8 mouse cellular contexts compared by ENCODE assay signal in genomic region chr5:53589172-53589960, GRCm38 (mm10).
DNase-seq lines count a peak whose midpoint lies in the region; ATAC-seq and TF ChIP-seq lines count a peak whose summit lies in the region.

No protein-coding gene starts in this region.

- TF ChIP-seq EP300 in MEL (IDR thresholded peaks at IDR 0.05; ENCODE audit: low read depth in 1 of 2, low read length in 2 of 2), result no peak

- peak overlapping the region; percentile 85 for H3K4me2 ChIP-seq in forebrain, postnatal 0 days (ENCODE audit: low read depth)
- peak overlapping the region; percentile 96 for H3K4me2 ChIP-seq in lung, embryonic 15.5 days

- DNase-seq in MEL (ENCODE audit: low read depth, low spot score), result peak; percentile 95
- DNase-seq in cerebellum, adult 2 months, result peak; percentile 98 to 99
- peak; percentile 99 for DNase-seq in forebrain, postnatal 0 days
- peak; percentile 98 for DNase-seq in heart, postnatal 4 days
- peak; percentile 93 to 94 for DNase-seq in layer of hippocampus, adult 8-10 months (ENCODE audit: low spot score in 2 of 2)
- peak; percentile 94 for DNase-seq in ovary, adult 18-20 months (ENCODE audit: low spot score)
- DNase-seq in thymus, postnatal 0 days (ENCODE audit: low spot score), result peak; percentile 97

- TF ChIP-seq POLR2A in MEL (IDR thresholded peaks at IDR 0.05; ENCODE audit: control insufficient read depth in 1 of 2, insufficient read depth in 1 of 2, low read depth in 1 of 2, low read length in 2 of 2, poor library complexity in 1 of 2), result peak; percentile 77 to 87; a peak in 3 of 4 replicates
- peak; percentile 52; the same call in 1 of the 2 replicates for TF ChIP-seq POLR2A in cerebellum, adult 2 months (IDR thresholded peaks at IDR 0.05; ENCODE audit: borderline replicate concordance, insufficient read depth, low read length)

- TF ChIP-seq RAD21 in MEL (IDR thresholded peaks at IDR 0.05; ENCODE audit: low read depth, low read length), result no peak

- H3K27ac ChIP-seq in MEL (ENCODE audit: control insufficient read depth, low read depth, low read length), result peak overlapping the region; percentile 97
- H3K27ac ChIP-seq in cerebellum, adult 2 months (ENCODE audit: insufficient read depth, low read length), result peak overlapping the region; percentile 81
- peak overlapping the region; percentile 98 for H3K27ac ChIP-seq in forebrain, postnatal 0 days (ENCODE audit: low read depth, low read length)
- peak overlapping the region; percentile 99 for H3K27ac ChIP-seq in lung, embryonic 15.5 days

- H3K4me3 ChIP-seq in MEL (ENCODE audit: control insufficient read depth in 1 of 2, insufficient read depth in 1 of 2, low read depth in 2 of 2, low read length in 2 of 2), result peak overlapping the region; percentile 57 to 90
- peak overlapping the region; percentile 70 for H3K4me3 ChIP-seq in cerebellum, adult 2 months (replicated peaks; ENCODE audit: insufficient read depth, low read depth, low read length)
- H3K4me3 ChIP-seq in forebrain, postnatal 0 days (ENCODE audit: low read depth, low read length), result peak overlapping the region; percentile 79
- H3K4me3 ChIP-seq in lung, embryonic 15.5 days, result peak overlapping the region; percentile 96

- peaks cover 7 to 12% of the 10 kb centered on the region in 2 experiments; a peak in 3 of 4 replicates for H3K4me1 ChIP-seq in MEL (ENCODE audit: control insufficient read depth in 1 of 2, insufficient read depth in 2 of 2, low read length in 2 of 2)
- H3K4me1 ChIP-seq in cerebellum, adult 2 months (ENCODE audit: control insufficient read depth, insufficient read depth, low read length), result peaks cover 7% of the 10 kb centered on the region; the same call in 1 of the 2 replicates
- H3K4me1 ChIP-seq in forebrain, postnatal 0 days (ENCODE audit: insufficient read depth), result peaks cover 16% of the 10 kb centered on the region
- H3K4me1 ChIP-seq in lung, embryonic 15.5 days, result peaks cover 32% of the 10 kb centered on the region

- peak overlapping the region; percentile 99 for H3K9ac ChIP-seq in MEL (ENCODE audit: control insufficient read depth, low read depth, low read length, poor library complexity, severe bottlenecking)
- H3K9ac ChIP-seq in forebrain, postnatal 0 days, result peak overlapping the region; percentile 82
- peak overlapping the region; percentile 98 for H3K9ac ChIP-seq in lung, embryonic 15.5 days

- no peak for TF ChIP-seq CTCF in MEL (IDR thresholded peaks at IDR 0.05 in 2 of 3, conservative IDR thresholded peaks at IDR 0.05 in 1 of 3; ENCODE audit: control insufficient read depth in 1 of 3, insufficient read depth in 1 of 3, low read depth in 2 of 3, low read length in 3 of 3, poor library complexity in 1 of 3, severe bottlenecking in 1 of 3)
- TF ChIP-seq CTCF in cerebellum, adult 2 months (IDR thresholded peaks at IDR 0.05; ENCODE audit: borderline replicate concordance, insufficient read depth, low read depth, low read length), result no peak
- TF ChIP-seq CTCF in forebrain, postnatal 0 days (IDR thresholded peaks at IDR 0.05; ENCODE audit: low read depth), result peak; percentile 27

- peaks cover 31% of the 10 kb centered on the region for H3K79me2 ChIP-seq in MEL (ENCODE audit: control insufficient read depth, insufficient read depth, low read length, poor library complexity)

- H3K9me3 ChIP-seq in MEL (replicated peaks; ENCODE audit: insufficient read depth, low read length), result no peaks in the 10 kb centered on the region
- no peaks in the 10 kb centered on the region for H3K9me3 ChIP-seq in forebrain, postnatal 0 days (ENCODE audit: low read length)
- no peaks in the 10 kb centered on the region for H3K9me3 ChIP-seq in lung, embryonic 15.5 days

- peak; percentile 90 for ATAC-seq in forebrain, postnatal 0 days
- peak; percentile 86 for ATAC-seq in lung, embryonic 15.5 days (ENCODE audit: borderline replicate concordance, extremely low read depth, low FRiP score, low TSS enrichment)

- H3K27me3 ChIP-seq in MEL (ENCODE audit: control insufficient read depth in 1 of 2, insufficient read depth in 2 of 2, low read length in 2 of 2), result no peaks in the 10 kb centered on the region
- no peaks in the 10 kb centered on the region for H3K27me3 ChIP-seq in cerebellum, adult 2 months (ENCODE audit: control insufficient read depth, insufficient read depth, low read length)
- no peaks in the 10 kb centered on the region; the same call in 1 of the 2 replicates for H3K27me3 ChIP-seq in forebrain, postnatal 0 days (ENCODE audit: insufficient read depth, low read length)
- no peaks in the 10 kb centered on the region for H3K27me3 ChIP-seq in lung, embryonic 15.5 days

- peaks cover 0 to 23% of the 10 kb centered on the region in 2 experiments; a peak in 2 of 4 replicates for H3K36me3 ChIP-seq in MEL (ENCODE audit: control insufficient read depth in 1 of 2, insufficient read depth in 2 of 2, low read length in 2 of 2)
- H3K36me3 ChIP-seq in forebrain, postnatal 0 days (ENCODE audit: insufficient read depth), result no peaks in the 10 kb centered on the region
- no peaks in the 10 kb centered on the region for H3K36me3 ChIP-seq in lung, embryonic 15.5 days

- under 1% methylated on average over 72 of the region's 72 CpGs for WGBS in cerebellum, adult 2 months
- WGBS in forebrain, postnatal 0 days, result 2% methylated on average over 69 of the region's 72 CpGs
- under 1% methylated on average over 70 of the region's 72 CpGs for WGBS in lung, embryonic 15.5 days

TF ChIP-seq in MEL, 35 proteins besides CTCF, POLR2A, EP300 and RAD21:
- TF ChIP-seq ZMIZ1 (IDR thresholded peaks at IDR 0.05; ENCODE audit: low read depth, low read length), result peak; percentile 63; the same call in 1 of the 2 replicates
- peak; percentile 51; the same call in 1 of the 2 replicates for TF ChIP-seq POLR2AphosphoS2 (IDR thresholded peaks at IDR 0.05; ENCODE audit: low read length)
- TF ChIP-seq SMC3 (IDR thresholded peaks at IDR 0.05; ENCODE audit: low read depth, low read length), result no peak
- TF ChIP-seq ELF1 (IDR thresholded peaks at IDR 0.05; ENCODE audit: low read depth, low read length), result no peak
- TF ChIP-seq TBP (IDR thresholded peaks at IDR 0.05; ENCODE audit: low read depth, low read length), result peak; percentile 57; the same call in 1 of the 2 replicates
- peak; percentile 66 for TF ChIP-seq NELFE (IDR thresholded peaks at IDR 0.05; ENCODE audit: low read depth, low read length)
- TF ChIP-seq MYC (IDR thresholded peaks at IDR 0.05; ENCODE audit: low read depth, low read length), result no peak
- TF ChIP-seq TAL1 (IDR thresholded peaks at IDR 0.05; ENCODE audit: low read length), result no peak
- peak; percentile 65 for TF ChIP-seq MXI1 (IDR thresholded peaks at IDR 0.05; ENCODE audit: low read depth, low read length)
- TF ChIP-seq ETS1 (IDR thresholded peaks at IDR 0.05; ENCODE audit: low read depth, low read length), result peak; percentile 54
- no peak for TF ChIP-seq GATA1 (IDR thresholded peaks at IDR 0.05; ENCODE audit: low read depth, low read length)
- peak; percentile 73; the same call in 1 of the 2 replicates for TF ChIP-seq MAZ (IDR thresholded peaks at IDR 0.05; ENCODE audit: low read depth, low read length)
- TF ChIP-seq CHD1 (IDR thresholded peaks at IDR 0.05; ENCODE audit: low read depth, low read length), result no peak
- TF ChIP-seq MEF2A (IDR thresholded peaks at IDR 0.05; ENCODE audit: extremely low read depth, insufficient replicate concordance, low read depth, low read length, poor library complexity, severe bottlenecking), result no peak
- TF ChIP-seq USF2 (IDR thresholded peaks at IDR 0.05; ENCODE audit: borderline replicate concordance in 1 of 2, insufficient read depth in 1 of 2, low read depth in 1 of 2, low read length in 2 of 2), result no peak
- TF ChIP-seq MAX (IDR thresholded peaks at IDR 0.05; ENCODE audit: low read length), result peak; percentile 75
- TF ChIP-seq GABPA (IDR thresholded peaks at IDR 0.05; ENCODE audit: low read depth, low read length), result no peak
- TF ChIP-seq TCF12 (IDR thresholded peaks at IDR 0.05; ENCODE audit: low read depth, low read length), result peak; percentile 44; the same call in 1 of the 2 replicates
- no peak for TF ChIP-seq POLR2AphosphoS5 (IDR thresholded peaks at IDR 0.05; ENCODE audit: borderline replicate concordance, low read depth, low read length)
- no peak for TF ChIP-seq USF1 (IDR thresholded peaks at IDR 0.05; ENCODE audit: low read depth, low read length)
- TF ChIP-seq MAFK (IDR thresholded peaks at IDR 0.05; ENCODE audit: borderline replicate concordance, low read depth, low read length), result no peak
- TF ChIP-seq MYB (IDR thresholded peaks at IDR 0.05; ENCODE audit: low read depth, low read length), result no peak
- peak; percentile 89 for TF ChIP-seq CHD2 (IDR thresholded peaks at IDR 0.05; ENCODE audit: low read length)
- TF ChIP-seq BHLHE40 (IDR thresholded peaks at IDR 0.05; ENCODE audit: borderline replicate concordance, low read depth, low read length), result peak; percentile 41; the same call in 1 of the 2 replicates
- TF ChIP-seq NRF1 (IDR thresholded peaks at IDR 0.05; ENCODE audit: insufficient read depth, low read depth, low read length, poor library complexity, severe bottlenecking), result peak; percentile 84
- TF ChIP-seq ZC3H11A (IDR thresholded peaks at IDR 0.05; ENCODE audit: low read depth, low read length), result no peak
- TF ChIP-seq SIN3A (IDR thresholded peaks at IDR 0.05; ENCODE audit: low read length), result peak; percentile 80
- no peak for TF ChIP-seq UBTF (IDR thresholded peaks at IDR 0.05; ENCODE audit: borderline replicate concordance, insufficient read depth, low read depth, low read length)
- TF ChIP-seq ZNF384 (IDR thresholded peaks at IDR 0.05; ENCODE audit: low read depth, low read length), result no peak
- no peak for TF ChIP-seq ZKSCAN1 (IDR thresholded peaks at IDR 0.05; ENCODE audit: low read depth, low read length)
- no peak for TF ChIP-seq RCOR1 (IDR thresholded peaks at IDR 0.05; ENCODE audit: low read depth, low read length)
- TF ChIP-seq KAT2A (conservative IDR thresholded peaks at IDR 0.05; ENCODE audit: low read depth, low read length), result no peak
- no peak for TF ChIP-seq E2F4 (IDR thresholded peaks at IDR 0.05; ENCODE audit: borderline replicate concordance, low read depth, low read length)
- TF ChIP-seq HCFC1 (IDR thresholded peaks at IDR 0.05; ENCODE audit: low read depth, low read length), result peak; percentile 72; the same call in 1 of the 2 replicates
- no peak for TF ChIP-seq JUND (IDR thresholded peaks at IDR 0.05; ENCODE audit: low read depth, low read length)

Comparison
In these comparisons a context has a peak if more than half of its experiments do, and no peak if none do; other contexts are left out.
1. Peak in every context shown above with its lines: DNase-seq, ATAC-seq, H3K4me3 ChIP-seq and H3K27ac ChIP-seq.